ENCODE assay signal across 16 mouse cellular contexts in genomic region chr5:103835471-103836147, GRCm38 (mm10).
DNase-seq lines count a peak whose midpoint lies in the region; ATAC-seq and TF ChIP-seq lines count a peak whose summit lies in the region.
"Had no signal": no experiment of that assay in that cellular context is flagged by ENCODE, and none has a peak within 500 bp of the region (broad histone marks: within the 10 kb centered on the region; RNA-seq: fewer than 3 reads in every experiment).

No protein-coding gene starts in this region.

- 0 out of 2 replicates have a peak, but pooled peaks have one; percentile 24 for ATAC-seq in limb, embryonic 13.5 days (ENCODE audit: low FRiP score, low read depth)
- peak; percentile 50 for ATAC-seq in forebrain, embryonic 16.5 days
- 0 out of 2 replicates have a peak, but pooled peaks have one; percentile 6 for ATAC-seq in kidney, postnatal 0 days (replicated peaks; ENCODE audit: low FRiP score, low read depth)

- no peaks in the 10 kb centered on the region for H3K27me3 ChIP-seq in limb, embryonic 13.5 days
- H3K27me3 ChIP-seq in limb, embryonic 10.5 days (ENCODE audit: low read depth, poor library complexity, severe bottlenecking) = no peaks in the 10 kb centered on the region
- no peaks in the 10 kb centered on the region for H3K27me3 ChIP-seq in forebrain, embryonic 16.5 days (replicated peaks; ENCODE audit: control insufficient read depth, insufficient read depth, low read length)
- no peaks in the 10 kb centered on the region for H3K27me3 ChIP-seq in kidney, postnatal 0 days (ENCODE audit: insufficient read depth, low read length)
- H3K27me3 ChIP-seq: heart, embryonic 12.5 days; hindbrain, embryonic 12.5 days; limb, embryonic 12.5 days; neural tube, embryonic 15.5 days had no signal

- WGBS in limb, embryonic 13.5 days = 77% methylated on average over 15 of the region's 15 CpGs
- 91% methylated on average over 15 of the region's 15 CpGs for WGBS in limb, embryonic 10.5 days
- 57% methylated on average over 15 of the region's 15 CpGs for WGBS in forebrain, embryonic 16.5 days
- WGBS in kidney, postnatal 0 days = 56% methylated on average over 15 of the region's 15 CpGs

- H3K27ac ChIP-seq in limb, embryonic 13.5 days = no peak overlapping the region
- H3K27ac ChIP-seq in limb, embryonic 10.5 days = no peak overlapping the region
- no peak overlapping the region for H3K27ac ChIP-seq in forebrain, embryonic 16.5 days (ENCODE audit: low read length)
- peak overlapping the region; percentile 65 for H3K27ac ChIP-seq in kidney, postnatal 0 days
- H3K27ac ChIP-seq: hindbrain, embryonic 12.5 days; neural tube, embryonic 15.5 days had no signal

- DNase-seq in gastrocnemius, adult 18-20 months (ENCODE audit: low spot score) = peak; percentile 49
- no peak for DNase-seq in gastrocnemius, postnatal 10 days
- no peak for DNase-seq in limb, embryonic 10.5 days (ENCODE audit: low spot score)
- DNase-seq in kidney, postnatal 0 days (ENCODE audit: low spot score) = no peak
- no peak for DNase-seq in urinary bladder, postnatal 4 days (ENCODE audit: low spot score in 2 of 2)
- DNase-seq: cerebellum, adult 11-12 months; layer of hippocampus, postnatal 36 days; lung, embryonic 14.5 days; right cerebral cortex, adult 18-20 months had no signal

- TF ChIP-seq CTCF in kidney, postnatal 0 days (IDR thresholded peaks at IDR 0.05; ENCODE audit: low read depth) = no peak

- peaks cover 15% of the 10 kb centered on the region for H3K4me1 ChIP-seq in limb, embryonic 13.5 days
- H3K4me1 ChIP-seq in limb, embryonic 10.5 days = peaks cover 27% of the 10 kb centered on the region
- peaks cover 6% of the 10 kb centered on the region for H3K4me1 ChIP-seq in forebrain, embryonic 16.5 days (replicated peaks; ENCODE audit: control insufficient read depth, insufficient read depth, low read length)
- H3K4me1 ChIP-seq in kidney, postnatal 0 days (replicated peaks; ENCODE audit: insufficient read depth, low read length) = peaks cover 22% of the 10 kb centered on the region

- H3K36me3 ChIP-seq in limb, embryonic 13.5 days = peaks cover 28% of the 10 kb centered on the region
- peaks cover 16% of the 10 kb centered on the region for H3K36me3 ChIP-seq in limb, embryonic 10.5 days
- H3K36me3 ChIP-seq in forebrain, embryonic 16.5 days (ENCODE audit: control insufficient read depth, insufficient read depth) = no peaks in the 10 kb centered on the region
- peaks cover 23% of the 10 kb centered on the region for H3K36me3 ChIP-seq in kidney, postnatal 0 days (ENCODE audit: insufficient read depth, low read length)

- H3K4me2 ChIP-seq in limb, embryonic 13.5 days (replicated peaks) = no peak overlapping the region
- H3K4me2 ChIP-seq in forebrain, embryonic 16.5 days (ENCODE audit: low read length) = no peak overlapping the region
- no peak overlapping the region for H3K4me2 ChIP-seq in kidney, postnatal 0 days (ENCODE audit: low read length)
- H3K4me2 ChIP-seq: heart, embryonic 12.5 days; hindbrain, embryonic 12.5 days; limb, embryonic 12.5 days; lung, embryonic 14.5 days; neural tube, embryonic 15.5 days had no signal

- no peak overlapping the region for H3K9ac ChIP-seq in limb, embryonic 13.5 days
- H3K9ac ChIP-seq in forebrain, embryonic 16.5 days (replicated peaks; ENCODE audit: low read depth, low read length) = no peak overlapping the region
- H3K9ac ChIP-seq in kidney, postnatal 0 days (ENCODE audit: low read depth, low read length) = 0 out of 2 replicates have a peak overlapping the region, but pooled peaks have one; percentile 9
- H3K9ac ChIP-seq: heart, embryonic 12.5 days; hindbrain, embryonic 12.5 days; limb, embryonic 12.5 days; lung, embryonic 14.5 days; neural tube, embryonic 15.5 days had no signal

- H3K9me3 ChIP-seq in limb, embryonic 13.5 days = no peaks in the 10 kb centered on the region
- H3K9me3 ChIP-seq in limb, embryonic 10.5 days (replicated peaks) = no peaks in the 10 kb centered on the region
- no peaks in the 10 kb centered on the region for H3K9me3 ChIP-seq in forebrain, embryonic 16.5 days (ENCODE audit: control insufficient read depth, low read length)
- H3K9me3 ChIP-seq in kidney, postnatal 0 days (replicated peaks; ENCODE audit: low read length) = no peaks in the 10 kb centered on the region
- H3K9me3 ChIP-seq: G1E; heart, embryonic 12.5 days; hindbrain, embryonic 12.5 days; limb, embryonic 12.5 days; neural tube, embryonic 15.5 days had no signal

- no peak overlapping the region for H3K4me3 ChIP-seq in limb, embryonic 13.5 days
- H3K4me3 ChIP-seq in limb, embryonic 10.5 days = no peak overlapping the region
- H3K4me3 ChIP-seq in forebrain, embryonic 16.5 days (replicated peaks; ENCODE audit: low read length) = no peak overlapping the region
- H3K4me3 ChIP-seq in kidney, postnatal 0 days (replicated peaks; ENCODE audit: low read depth, low read length) = no peak overlapping the region
- H3K4me3 ChIP-seq: heart, embryonic 12.5 days; hindbrain, embryonic 12.5 days; limb, embryonic 12.5 days; neural tube, embryonic 15.5 days had no signal
